Mouse (Mus musculus) lung, embryonic 16.5 days (tissue): ENCODE data around the gene Mast3. TPM values are rescaled to one million over a fixed set of nuclear protein-coding genes. Genes with fewer than 3 reads are reported as not detected.
A peak's percentile ranks its signal among the peaks of the same experiment; 100 is the strongest.

Source experiments
- ATAC-seq: fragments of 200-750 bp; cut with Nextera tagmentation; 2 replicates; pipeline ENCODE4 v1.8.0; 2017; ENCODE audit warnings: low read depth, mild to moderate bottlenecking, moderate library complexity
- H3K27ac ChIP-seq: fragments of 300-500 bp; sonication (generic); 2 replicates; pipeline ENCODE4 v1.5.1; 2014; ENCODE audit warnings: mild to moderate bottlenecking, control low read depth, low read length
- H3K27me3 ChIP-seq: fragments of 300-500 bp; sonication (generic); 2 replicates; pipeline ENCODE4 v1.6.1; 2014; ENCODE audit warnings: low read depth, low read length, mixed read lengths; ENCODE audit not compliant: control insufficient read depth, insufficient read depth
- H3K36me3 ChIP-seq: fragments of 300-500 bp; sonication (generic); 2 replicates; pipeline ENCODE4 v1.6.1; 2014; ENCODE audit warnings: low read length; ENCODE audit not compliant: control insufficient read depth, insufficient read depth
- H3K4me1 ChIP-seq: fragments of 300-500 bp; sonication (generic); replicated peaks from 2 replicates; pipeline ENCODE4 v1.6.1; 2014; ENCODE audit warnings: low read length, mixed read lengths; ENCODE audit not compliant: control insufficient read depth, insufficient read depth
- H3K4me2 ChIP-seq: fragments of 300-500 bp; sonication (generic); 2 replicates; pipeline ENCODE4 v1.6.1; 2014; ENCODE audit warnings: low read depth, low read length, control low read depth
- H3K4me3 ChIP-seq: fragments of 300-500 bp; sonication (generic); 2 replicates; pipeline ENCODE4 v1.5.1; 2014; ENCODE audit warnings: mild to moderate bottlenecking, low read length, control low read depth
- H3K9ac ChIP-seq: fragments of 300-500 bp; sonication (generic); 2 replicates; pipeline ENCODE4 v1.6.1; 2014; ENCODE audit warnings: low read length, control low read depth
- H3K9me3 ChIP-seq: fragments of 300-500 bp; sonication (generic); 2 replicates; pipeline ENCODE4 v1.6.1; 2016; ENCODE audit warnings: low read length; ENCODE audit not compliant: control insufficient read depth
- WGBS: fragments of 180-500 bp; shearing (Covaris S2); extraction: QIAGEN DNeasy Blood & Tissue Kit; methylation state at CpG from one replicate; pipeline ENCODE4 v1.1.7; 2014; 5-methylcytosine and 5-hydroxymethylcytosine counted together
- polyA plus RNA-seq: library from polyadenylated mRNA; unstranded; fragments of >200 nt; fragmentation: Nextera tagmentation; extraction: Ambion mirVana; gene quantifications from 2 replicates; pipeline ENCODE4 v1.2.1, GENCODE M21; 2015

The Mast3 gene
- polyA plus RNA-seq, 1 experiment from 2014 or later = 14.3 TPM

GRCm38 (mm10) chr8:70810962-70811680 lies 6.3 kb upstream of the Mast3 start:
- Histone ChIP-seq H3K27ac (no peak overlapping the region), H3K27me3 (peaks cover under 1% of the 10 kb centered on the region; the same call in 1 of the 2 replicates), H3K4me2 (no peak overlapping the region), H3K9me3 (no peaks in the 10 kb centered on the region), H3K4me1 (no peaks in the 10 kb centered on the region), H3K36me3 (no peaks in the 10 kb centered on the region), H3K4me3 (no peak overlapping the region), H3K9ac (no peak overlapping the region)
- 61% methylated on average over 20 of the region's 20 CpGs for WGBS
- ATAC-seq = no peak

DNA sequence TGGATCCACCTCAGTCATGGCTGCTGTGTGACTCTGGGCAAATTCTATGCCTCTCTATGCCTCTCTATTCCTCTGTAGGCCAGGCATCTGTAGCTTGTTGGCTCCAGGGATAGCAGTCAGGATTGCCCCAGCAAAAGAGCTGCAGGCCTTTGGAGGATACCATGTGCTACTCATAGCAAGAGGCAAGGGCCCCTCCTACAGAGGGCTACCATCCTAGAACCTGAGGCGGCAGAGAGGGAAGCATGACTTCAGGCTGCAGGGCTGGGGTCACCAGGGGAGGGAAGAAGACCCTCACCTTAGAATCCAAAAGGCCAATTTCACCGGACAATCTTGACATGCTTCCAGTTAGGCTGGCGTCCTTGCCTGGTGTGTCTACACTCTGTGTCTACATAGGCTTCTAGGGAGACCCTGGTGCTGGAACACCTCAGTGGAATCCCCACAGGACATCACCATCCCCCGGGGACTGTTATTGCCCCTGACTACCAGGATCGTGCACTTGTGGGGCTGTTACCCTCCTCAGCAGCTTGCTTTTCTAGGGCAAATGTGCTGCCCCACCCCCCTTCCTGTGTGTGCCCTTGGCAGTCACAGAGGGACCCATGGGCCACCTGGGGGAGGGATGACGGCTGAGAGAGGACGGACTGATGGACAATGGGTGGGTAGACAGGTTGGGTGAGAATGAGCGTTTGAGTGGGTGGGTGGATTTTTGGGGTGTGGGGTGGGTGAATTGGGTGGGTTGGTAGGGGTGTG lies 4.3 kb upstream of the Mast3 start:
- Histone ChIP-seq H3K4me3 (no peak overlapping the region), H3K4me2 (no peak overlapping the region), H3K36me3 (no peaks in the 10 kb centered on the region), H3K27me3 (peaks cover 8% of the 10 kb centered on the region), H3K4me1 (peaks cover 2% of the 10 kb centered on the region; the same call in 1 of the 2 replicates), H3K27ac (no peak overlapping the region), H3K9me3 (no peaks in the 10 kb centered on the region), H3K9ac (no peak overlapping the region)
- 69% methylated on average over 8 of the region's 8 CpGs for WGBS
- no peak for ATAC-seq

DNA sequence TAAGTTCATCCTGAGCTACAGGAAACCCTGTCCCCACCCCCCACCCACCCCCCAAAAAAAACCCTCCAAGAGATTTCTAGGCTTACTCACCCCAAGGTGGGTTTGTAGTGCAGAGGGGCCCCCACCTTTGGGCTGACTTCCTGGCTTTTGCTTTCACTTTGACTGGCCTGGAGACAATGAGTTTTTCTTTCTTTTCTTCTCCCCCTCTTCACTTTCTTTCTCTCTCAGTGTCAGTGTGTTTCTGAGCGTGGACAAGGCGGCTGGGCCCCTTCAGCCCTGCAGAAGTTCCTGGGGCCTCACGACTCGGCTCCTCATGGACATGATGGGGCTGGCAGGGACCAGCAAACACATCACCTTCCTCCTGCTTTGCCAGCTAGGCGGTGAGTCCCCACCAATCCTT lies 3.4 kb upstream of the Mast3 start, which contains the start of gene Il12rb1:
TSS of gene Il12rb1 (plus strand) at position 211 of the 400 bp plus-strand sequence.
- H3K36me3 ChIP-seq = no peaks in the 10 kb centered on the region
- ATAC-seq = no peak
- no peaks in the 10 kb centered on the region for H3K9me3 ChIP-seq
- no peak within 1 kb of the TSS for H3K4me3 ChIP-seq
- H3K27ac ChIP-seq = no peak within 1 kb of the TSS
- no peak within 1 kb of the TSS for H3K4me2 ChIP-seq
- WGBS = 46% methylated on average over 5 of the region's 5 CpGs
- peaks cover 13% of the 10 kb centered on the region for H3K27me3 ChIP-seq
- H3K9ac ChIP-seq = no peak within 1 kb of the TSS
- H3K4me1 ChIP-seq = peaks cover 8% of the 10 kb centered on the region

DNA sequence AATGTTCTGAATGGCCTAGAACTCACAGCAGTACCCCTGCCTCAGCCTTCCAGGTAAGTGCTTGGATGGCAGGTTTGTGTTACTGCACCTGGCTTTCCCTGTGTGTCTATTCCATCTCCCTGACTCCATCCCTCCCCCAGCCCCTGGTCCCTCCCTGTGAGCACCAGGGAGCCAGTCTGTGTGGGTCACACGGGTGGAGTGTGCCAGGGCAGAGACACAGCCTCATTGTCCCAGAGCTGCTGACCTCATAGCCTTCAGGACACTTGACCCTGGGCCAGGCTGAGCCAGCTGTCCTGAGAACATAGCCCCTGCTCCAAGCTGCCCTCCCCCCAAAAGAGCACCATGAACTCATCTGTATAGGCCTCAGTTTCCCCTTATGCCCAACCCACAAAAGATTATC lies 2.5 kb upstream of the Mast3 start:
- Histone ChIP-seq H3K4me1 (peaks cover 8% of the 10 kb centered on the region), H3K27ac (no peak overlapping the region), H3K36me3 (no peaks in the 10 kb centered on the region), H3K9me3 (no peaks in the 10 kb centered on the region), H3K4me2 (no peak overlapping the region), H3K4me3 (no peak overlapping the region), H3K9ac (no peak overlapping the region), H3K27me3 (peaks cover 13% of the 10 kb centered on the region)
- ATAC-seq = no peak
- 42% methylated on average over 1 of the region's 1 CpGs for WGBS

DNA sequence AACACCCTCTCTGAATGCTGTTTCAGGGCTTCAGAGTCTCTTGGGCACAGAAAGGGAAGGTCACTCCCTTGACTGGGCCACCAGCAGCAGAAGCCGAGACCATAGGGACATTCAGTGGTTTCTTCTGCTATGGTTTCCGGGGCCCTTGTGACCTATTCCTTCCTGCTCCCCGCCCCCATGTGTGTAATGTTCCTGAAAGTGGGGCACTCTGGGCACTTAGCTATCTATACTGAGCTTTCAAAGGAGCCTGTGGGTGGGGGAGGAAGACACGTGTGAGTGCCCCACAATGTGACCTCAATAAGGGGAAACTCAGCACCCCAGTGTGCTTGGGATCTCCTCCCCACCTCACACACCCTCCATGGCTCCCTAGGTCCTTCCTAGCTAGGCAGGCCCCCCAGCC lies 1.7 kb upstream of the Mast3 start:
- no peak overlapping the region for H3K27ac ChIP-seq
- H3K27me3 ChIP-seq = peaks cover 13% of the 10 kb centered on the region
- ATAC-seq = no peak
- no peaks in the 10 kb centered on the region for H3K9me3 ChIP-seq
- H3K9ac ChIP-seq = no peak overlapping the region
- H3K4me1 ChIP-seq = peaks cover 8% of the 10 kb centered on the region
- no peak overlapping the region for H3K4me3 ChIP-seq
- 55% methylated on average over 4 of the region's 4 CpGs for WGBS
- H3K4me2 ChIP-seq = no peak overlapping the region
- H3K36me3 ChIP-seq = no peaks in the 10 kb centered on the region

DNA sequence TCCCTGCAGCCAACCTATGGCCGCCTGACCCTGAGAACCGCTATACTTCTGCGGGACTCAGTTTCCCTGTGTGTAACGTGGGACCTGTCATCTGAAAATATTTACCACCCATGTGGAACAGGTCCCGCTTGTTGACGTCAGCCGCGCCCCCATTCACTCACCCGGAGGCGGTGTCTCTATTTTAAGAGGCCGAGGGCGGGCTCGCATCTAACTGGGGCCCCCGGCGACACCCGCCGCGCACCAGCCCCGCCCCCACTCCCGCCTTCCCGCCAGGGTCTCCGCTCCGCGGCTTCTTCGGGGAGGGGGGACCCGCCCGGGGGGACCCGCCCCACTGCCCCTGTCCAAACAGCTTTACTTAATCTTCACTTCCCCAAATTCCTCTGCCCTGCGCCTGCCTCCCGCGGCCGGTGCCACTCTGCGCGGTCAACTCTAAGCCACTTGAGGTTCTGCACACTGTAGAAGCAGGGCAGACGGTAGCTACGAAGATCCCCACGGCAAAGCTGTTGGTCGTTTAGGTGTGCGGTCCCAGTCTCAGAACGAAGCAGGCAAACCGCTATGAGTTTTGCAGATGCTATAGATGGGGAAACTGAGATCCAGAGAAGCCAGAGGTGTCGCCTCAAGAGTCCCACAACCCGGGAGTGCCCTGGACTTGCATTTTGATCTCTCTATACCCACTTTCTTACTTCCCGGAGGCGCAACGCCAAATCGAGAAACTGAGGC lies 933 bp downstream of the Mast3 start:
- Histone ChIP-seq H3K36me3 (no peaks in the 10 kb centered on the region), H3K27ac (no peak overlapping the region), H3K9ac (peak overlapping the region; percentile 53), H3K4me3 (peak overlapping the region; percentile 62), H3K9me3 (no peaks in the 10 kb centered on the region), H3K4me2 (peak overlapping the region; percentile 87), H3K27me3 (peaks cover 30% of the 10 kb centered on the region), H3K4me1 (peaks cover 8% of the 10 kb centered on the region)
- peak; percentile 40 for ATAC-seq
- WGBS = 1% methylated on average over 45 of the region's 47 CpGs

DNA sequence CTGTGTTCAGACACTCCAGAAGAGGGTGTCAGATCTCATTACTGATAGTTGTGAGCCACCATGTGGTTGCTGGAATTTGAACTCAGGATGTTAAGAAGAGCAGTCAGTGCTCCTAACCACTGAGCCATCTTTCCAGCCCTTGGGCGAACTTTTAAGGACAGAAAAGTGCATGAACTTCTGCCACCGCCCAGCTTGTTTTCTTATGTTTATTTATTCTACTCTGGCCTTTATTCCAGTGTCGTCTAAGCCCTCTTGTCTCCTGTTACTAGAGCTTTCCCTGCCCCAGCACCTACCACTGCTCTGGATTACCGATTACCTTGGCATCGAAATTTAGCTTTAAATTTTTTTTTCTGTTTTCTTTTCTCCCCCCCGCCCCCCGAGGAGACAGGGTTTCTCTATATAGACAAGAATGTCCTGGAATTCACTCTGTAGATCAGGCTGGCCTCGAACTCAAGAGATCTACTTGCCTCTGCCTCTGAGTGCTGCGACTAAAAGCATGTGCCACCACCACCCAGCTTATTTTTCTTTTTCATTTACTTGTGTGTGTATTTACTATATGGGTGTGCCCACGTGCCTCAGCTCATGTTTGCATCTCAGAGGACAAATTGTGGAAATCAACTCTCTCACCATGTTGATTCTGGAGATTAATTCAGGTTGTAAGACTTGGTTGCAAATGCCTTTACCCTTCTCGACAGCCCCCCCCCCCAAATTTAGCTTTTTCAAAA lies 1.9 kb downstream of the Mast3 start:
- Histone ChIP-seq H3K27ac (no peak overlapping the region), H3K4me1 (peaks cover 15% of the 10 kb centered on the region), H3K9ac (no peak overlapping the region), H3K9me3 (no peaks in the 10 kb centered on the region), H3K36me3 (no peaks in the 10 kb centered on the region), H3K4me2 (no peak overlapping the region), H3K27me3 (peaks cover 40% of the 10 kb centered on the region), H3K4me3 (no peak overlapping the region)
- WGBS = 49% methylated on average over 11 of the region's 11 CpGs
- ATAC-seq = no peak

- Histone ChIP-seq H3K4me2 (no peak overlapping the region), H3K36me3 (no peaks in the 10 kb centered on the region), H3K4me3 (no peak overlapping the region), H3K9me3 (no peaks in the 10 kb centered on the region), H3K27ac (no peak overlapping the region), H3K9ac (no peak overlapping the region), H3K27me3 (peaks cover 43% of the 10 kb centered on the region), H3K4me1 (peaks cover 18% of the 10 kb centered on the region)
- no peak for ATAC-seq
- 69% methylated on average over 1 of the region's 1 CpGs for WGBS
These were observed 3.0 kb downstream of the Mast3 start for GRCm38 (mm10) chr8:70801830-70802229.
